Mouse (Mus musculus) neutrophil, adult 5-6 weeks (primary cell): ENCODE measurements around the gene Zdhhc6. TPM values are rescaled to one million over a fixed set of nuclear protein-coding genes. Genes with fewer than 3 reads are reported as not detected.

Experiments
- ATAC-seq: fragments of 151-379, 151-347 bp; 2 replicates; pipeline ENCODE4 v1.8.0; 2017; ENCODE audit warnings: mild to moderate bottlenecking, moderate TSS enrichment; ENCODE audit not compliant: insufficient number of reproducible peaks, poor library complexity, low FRiP score, severe bottlenecking; ENCODE audit errors: extremely low read depth
- total RNA-seq: library from RNA; stranded (forward); fragments of 200-1000 nt; gene quantifications from 2 replicates; pipeline ENCODE4 v1.2.3, GENCODE M21; 2017

Gene Zdhhc6
- total RNA-seq, 1 experiment from 2014 or later: 45.9 TPM

DNA sequence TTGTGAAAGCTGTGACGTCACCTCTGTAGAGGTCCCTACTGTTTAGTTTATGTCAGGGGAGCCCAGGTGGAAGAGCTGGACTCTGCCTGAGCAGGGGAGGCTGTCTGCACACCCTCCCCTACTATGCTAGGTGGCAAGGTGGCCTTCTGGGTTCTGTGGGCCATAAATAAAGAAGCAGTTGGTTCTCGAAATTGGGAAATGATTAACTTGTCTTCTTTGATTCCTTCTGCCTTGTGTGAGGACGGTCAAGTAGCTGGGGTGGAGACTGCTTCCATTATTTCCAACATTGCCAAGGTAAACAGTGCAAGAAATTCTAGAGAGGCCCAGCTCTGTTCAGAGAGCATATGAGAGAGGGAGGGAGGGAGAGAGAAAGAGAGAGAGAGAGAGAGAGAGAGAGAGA is 47.7 kb downstream of the Zdhhc6 start:
- no peak for ATAC-seq

DNA sequence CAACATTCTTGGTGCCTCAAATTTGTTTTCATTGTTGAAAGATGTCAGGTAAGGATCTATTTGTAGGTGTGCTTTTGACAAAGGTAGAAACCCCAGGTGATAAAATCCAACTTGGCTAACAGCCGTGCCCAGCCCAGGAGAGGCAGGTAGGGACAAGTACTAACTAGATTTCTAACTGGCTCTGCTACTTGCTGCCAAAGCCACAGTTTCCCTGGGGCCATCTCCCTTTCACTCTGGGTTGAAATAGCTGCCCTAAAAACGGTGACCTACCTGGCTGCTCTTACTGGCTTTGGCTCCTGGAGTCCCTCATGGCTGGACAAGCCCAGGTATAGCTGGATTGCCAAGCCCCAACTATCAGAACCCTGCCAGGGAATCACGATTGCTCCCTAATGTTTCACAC is 49.0 kb downstream of the Zdhhc6 start:
- no peak for ATAC-seq

DNA sequence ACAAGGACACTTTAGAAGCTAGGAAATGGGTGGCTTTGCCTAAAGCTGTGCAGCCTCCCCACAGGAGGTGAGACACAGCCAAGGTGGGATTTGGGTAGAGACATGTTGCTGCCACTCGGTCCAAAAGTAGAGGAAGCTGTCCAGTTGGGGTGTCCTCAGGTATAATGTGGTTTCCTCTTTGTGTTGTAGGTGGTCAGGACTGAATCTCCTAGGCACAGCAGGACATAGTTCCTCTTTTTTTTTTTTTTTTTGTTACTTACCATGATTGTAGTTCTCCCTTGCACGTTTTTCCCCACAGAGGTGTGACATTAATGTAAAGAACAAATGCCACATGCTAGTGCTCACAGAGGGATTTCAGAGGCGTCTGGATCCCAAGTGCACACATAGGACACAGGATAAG is 50.6 kb downstream of the Zdhhc6 start:
- ATAC-seq: peak; percentile 63; the same call in 1 of the 2 replicates

DNA sequence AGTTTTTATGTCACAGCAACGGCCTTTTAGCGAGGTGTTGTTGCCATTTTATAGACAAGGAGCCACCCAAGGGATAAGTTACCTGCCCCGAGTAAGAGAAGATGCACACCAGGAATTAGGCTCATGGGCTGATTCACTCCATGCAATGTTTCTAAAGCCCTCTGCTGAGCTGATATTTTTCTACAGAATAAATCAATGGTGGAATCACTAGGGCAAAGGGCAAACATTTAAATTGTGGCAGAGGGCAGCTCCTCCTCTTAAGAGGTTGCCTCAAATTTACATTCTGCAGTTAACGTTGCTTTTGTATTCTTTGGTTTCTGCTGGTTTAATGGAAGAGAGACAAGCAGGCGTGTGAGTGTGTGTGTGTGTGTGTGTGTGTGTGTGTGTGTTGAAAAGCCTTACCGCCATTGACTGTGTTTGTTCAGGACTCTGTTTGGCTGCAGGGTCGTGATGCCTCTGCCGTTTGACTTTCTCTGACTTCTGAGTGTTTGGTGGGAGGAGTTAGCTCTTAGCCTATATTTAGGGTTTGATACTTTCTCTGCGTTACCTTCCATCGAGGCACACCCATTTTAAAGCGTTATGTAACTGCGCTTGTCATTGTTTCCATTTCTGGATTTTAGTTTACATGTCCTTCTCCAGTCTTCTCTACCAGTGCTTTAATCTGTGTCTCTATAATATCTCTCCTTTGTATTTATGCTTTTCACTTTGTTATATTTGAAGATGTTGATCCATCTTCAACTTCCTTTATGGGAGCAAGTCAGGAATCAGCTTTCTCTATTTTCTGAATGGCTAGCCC is 55.2 kb downstream of the Zdhhc6 start:
- ATAC-seq: no peak

DNA sequence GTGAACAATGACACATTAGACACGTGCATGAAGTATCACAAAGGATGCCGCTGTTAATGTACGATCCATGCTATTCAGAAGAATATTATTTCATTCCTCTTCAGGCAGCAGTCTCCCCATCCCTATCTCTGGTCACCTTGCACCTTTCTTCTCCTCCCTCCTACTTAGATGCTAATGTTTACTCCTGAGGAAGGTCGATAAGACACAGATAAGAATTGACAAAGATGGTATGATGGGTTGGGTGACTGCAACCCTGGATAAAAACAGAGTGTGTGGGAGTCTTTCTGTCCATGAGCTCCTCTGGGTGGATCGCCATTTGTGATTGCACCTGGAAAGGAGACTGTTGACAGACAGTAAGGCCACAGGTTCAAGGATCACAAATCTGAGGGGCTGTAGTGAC is 57.3 kb downstream of the Zdhhc6 start:
- ATAC-seq: no peak

DNA sequence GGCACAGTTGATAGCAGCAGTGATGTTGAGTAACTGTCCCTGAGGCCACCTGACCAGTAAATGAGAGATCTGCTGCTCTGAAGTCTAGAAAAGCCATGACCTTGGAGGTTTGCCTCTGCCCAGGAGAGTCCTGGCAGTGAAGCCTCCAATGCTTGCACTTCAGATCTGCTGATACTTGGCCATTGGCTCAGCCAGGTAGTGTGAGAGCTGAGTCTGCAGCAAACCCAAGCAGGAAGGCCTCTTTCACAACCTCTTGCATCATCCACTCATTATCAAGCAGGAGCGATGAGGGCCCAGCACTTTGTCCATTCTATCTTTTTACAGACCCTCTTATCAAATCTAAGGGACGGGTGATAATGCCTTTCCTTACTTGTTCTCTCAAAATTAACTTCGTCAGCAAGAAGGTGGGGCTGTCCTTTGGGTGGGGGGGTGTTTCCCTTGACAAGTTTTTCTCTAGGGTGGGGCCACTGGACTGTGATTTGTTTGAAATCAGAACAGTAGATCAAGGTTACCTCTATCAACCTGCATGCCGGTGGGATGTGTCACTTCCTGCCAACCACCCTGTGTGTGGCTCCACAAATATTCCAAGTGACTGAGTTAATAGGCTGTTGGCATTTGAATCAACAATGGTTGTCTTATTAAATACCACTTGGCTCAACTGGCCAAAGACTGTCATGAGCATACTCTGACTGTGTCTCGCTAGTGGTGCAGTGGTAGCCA is 58.0 kb downstream of the Zdhhc6 start:
- no peak for ATAC-seq

DNA sequence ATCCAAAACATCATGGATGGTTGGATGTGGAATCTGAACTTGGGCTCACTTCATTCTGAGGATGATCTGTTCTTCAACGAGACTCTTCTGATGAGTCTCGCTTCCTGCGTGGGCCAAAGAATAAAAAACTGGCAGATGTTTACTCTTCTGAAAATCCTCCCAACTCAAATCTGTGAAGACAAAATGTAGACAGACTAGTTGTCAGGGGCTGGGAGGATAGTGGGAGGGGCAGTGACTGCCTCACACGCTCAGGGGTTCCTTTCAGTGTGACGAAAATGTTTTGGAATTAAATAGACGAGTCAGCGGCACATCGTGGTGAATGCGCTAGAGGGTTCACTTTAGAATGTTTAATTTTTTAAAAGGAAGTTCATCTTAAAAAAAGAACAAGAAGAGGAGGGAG is 59.7 kb downstream of the Zdhhc6 start:
- no peak for ATAC-seq

DNA sequence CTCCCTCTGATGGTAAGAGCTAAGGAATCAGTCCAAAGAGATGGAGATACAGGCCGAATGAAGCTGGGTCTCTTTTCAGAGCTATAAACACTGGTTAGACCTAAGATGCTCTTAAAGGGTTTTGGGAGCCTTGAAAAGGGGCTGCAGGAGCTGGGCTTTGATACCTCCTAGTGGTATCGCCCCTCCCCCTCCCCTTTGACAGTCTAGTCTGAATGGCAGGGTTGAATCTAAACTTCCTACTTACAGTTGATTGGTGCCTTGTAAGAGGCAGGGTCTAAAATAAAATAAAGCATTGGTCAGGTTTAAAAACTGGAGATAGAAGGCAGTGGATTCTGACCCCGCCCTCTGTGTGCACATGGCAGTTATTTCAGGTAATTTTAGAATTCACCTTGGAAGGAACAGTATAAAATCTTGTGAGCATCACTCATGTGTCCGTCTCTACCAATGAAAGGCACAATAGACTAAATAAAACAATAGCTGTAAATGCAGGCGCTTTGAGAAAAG is 61.3 kb downstream of the Zdhhc6 start:
- ATAC-seq: 0 out of 2 replicates have a peak, but pooled peaks have one; percentile 10

DNA sequence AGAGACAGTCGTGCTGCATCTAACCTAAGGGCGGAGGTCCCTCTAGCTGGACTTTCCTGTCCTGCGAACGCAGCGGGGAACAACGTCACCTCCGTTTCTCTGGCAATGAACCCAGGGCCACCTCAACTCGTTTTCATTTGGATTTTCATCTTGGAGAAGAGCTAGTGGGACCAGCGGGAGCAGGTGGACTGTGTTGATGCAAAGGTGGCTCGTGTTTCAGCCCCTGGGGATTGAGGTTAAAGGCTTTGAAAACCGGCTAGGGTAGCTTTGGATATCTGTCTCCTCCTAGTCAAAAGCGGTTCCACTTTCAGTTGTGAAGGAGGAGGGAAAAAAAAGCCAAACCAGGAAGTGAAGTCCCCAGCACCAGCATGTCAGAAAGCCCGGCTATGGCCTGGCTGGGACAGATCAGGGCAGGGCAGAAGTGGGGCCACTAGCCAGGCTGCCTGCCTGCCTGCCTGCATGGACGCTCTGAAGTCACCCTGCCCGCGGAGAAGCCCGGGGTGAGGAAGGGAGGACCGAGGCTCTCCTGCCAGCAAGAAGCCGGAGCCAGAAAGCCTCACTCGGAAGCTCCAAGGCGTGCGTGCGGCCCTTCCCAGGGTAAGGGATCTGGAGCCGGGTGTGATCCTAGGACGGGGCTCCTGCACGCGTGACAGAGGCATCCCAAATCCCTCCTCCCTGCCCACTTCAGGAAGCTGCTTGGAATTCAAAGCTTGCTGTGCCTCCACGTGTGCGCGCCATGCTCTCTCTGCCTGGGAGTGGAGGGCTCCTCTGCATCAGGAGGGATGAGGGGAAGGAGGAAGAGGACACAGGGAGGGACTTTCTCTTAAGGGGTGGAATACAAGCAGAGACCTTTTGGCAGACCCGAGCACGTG is 62.0 kb downstream of the Zdhhc6 start:
- ATAC-seq: peak; percentile 69

DNA sequence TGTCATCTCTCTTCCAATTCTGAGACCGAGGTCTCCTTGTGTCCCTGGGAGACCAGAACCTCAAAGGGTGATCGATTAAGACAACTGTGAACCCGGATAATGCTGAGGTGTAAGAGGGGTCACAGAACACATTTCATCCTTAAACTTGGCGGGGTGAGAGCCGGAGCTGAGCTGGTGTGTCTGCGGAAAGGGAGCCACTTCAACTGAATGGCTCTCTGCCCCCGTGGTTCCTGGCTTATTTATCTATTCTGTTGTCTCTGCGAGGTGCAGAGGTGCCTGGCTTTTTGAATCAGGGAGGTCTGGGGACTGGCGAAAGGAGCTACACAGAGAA is 62.6 kb downstream of the Zdhhc6 start:
- ATAC-seq: peak; percentile 10; the same call in 1 of the 2 replicates

DNA sequence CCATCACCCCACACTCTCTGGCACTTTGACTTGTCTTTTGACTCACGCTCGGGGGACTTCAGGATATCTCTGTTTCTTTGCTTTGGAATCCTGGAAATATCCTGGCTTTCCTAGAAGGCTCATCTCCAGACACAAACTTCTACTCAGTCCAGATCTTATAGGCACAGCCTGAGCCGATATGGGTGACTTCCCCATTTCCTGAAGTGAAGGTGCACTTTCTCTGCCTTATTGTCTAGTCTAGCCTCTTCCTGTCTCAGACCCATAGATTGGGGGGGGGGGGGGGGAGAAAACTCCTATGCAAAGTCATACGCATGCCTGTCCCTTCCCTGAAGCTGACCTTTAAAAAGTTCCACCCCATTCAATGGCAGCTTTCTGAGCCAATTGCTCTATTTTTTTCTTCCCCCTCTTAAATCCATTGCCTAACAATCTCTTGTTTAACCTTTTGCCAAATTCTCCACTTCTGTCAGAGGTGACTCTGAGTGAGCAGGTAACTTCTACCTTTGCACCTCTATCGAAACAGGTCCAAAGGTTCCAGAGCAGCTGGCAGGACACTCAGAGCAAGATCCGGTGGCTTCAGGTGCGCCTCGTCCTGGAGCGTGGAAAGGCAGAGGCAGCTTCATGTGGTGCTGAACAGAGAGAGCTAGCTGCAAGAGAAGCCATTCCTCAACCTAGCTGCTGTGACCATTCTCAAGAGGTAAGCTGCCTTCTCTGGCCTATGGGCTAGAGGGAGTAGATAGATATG is 64.3 kb downstream of the Zdhhc6 start, which contains the start of gene Acsl5:
Gene Acsl5, plus strand, starts transcription at position 556 of the 742 bp plus-strand sequence.
- ATAC-seq: no peak

DNA sequence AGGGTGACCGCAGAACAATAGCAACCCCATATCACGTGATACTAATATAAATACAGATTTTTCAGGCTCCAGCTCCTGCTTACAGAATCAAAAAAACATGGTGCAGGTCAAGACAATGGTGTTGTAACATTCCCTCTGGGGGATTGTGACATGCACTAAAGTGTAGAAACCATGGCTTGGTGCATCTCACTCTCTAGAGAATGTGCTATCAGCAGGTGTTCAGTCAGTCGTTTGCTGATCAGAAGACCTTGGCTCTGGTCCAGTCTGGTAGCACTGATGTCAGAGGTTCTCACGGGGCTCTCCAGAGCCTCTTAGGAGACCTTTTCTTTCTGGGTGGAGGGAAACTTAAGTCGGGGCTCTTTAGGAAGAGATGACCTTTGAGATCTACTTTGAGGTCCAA is 65.4 kb downstream of the Zdhhc6 start:
- no peak for ATAC-seq

DNA sequence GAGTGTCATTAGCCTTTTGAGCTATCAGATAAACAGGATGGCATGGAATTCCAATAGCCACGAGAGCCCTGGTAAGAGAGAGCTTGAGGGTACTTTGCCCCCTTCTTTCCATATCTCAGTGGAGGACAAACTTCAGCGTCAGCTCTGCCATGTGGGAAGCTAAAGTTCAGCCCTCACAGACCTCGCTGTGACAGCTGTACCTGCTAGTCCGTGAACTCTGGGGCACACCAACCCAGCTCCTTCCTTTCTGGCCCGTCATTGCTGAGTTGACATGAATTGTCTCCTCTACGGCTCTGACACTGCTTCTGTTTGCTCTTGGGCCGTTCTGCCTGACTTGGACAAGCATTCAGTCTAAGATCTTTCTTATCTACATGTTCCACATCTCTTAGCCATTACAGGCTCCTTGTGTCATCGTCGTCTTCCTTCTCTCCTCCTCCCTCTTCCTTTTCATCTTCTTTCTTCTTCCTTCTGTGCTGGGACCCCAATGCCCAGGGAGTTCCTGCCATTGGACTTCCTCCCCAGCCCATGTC is 67.8 kb downstream of the Zdhhc6 start:
- ATAC-seq: no peak

DNA sequence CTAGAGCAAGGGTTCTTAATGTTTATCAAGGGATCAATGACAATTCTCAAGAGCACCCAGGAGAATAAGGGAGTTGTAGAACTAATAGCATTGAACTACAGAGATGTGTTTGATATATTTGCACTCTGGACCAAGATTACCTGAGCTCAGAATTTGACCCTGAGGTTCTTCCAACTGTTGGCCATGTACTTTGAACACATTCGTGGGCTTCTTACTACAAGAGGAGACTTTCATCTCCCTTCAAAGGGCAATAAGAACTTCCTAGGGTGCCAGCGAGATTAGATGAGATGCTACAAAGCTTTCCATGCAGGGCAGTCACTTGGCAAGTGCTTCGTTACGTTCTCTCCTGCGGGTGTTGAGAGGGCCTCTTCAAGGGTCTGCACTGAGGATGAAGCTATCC is 68.3 kb downstream of the Zdhhc6 start:
- no peak for ATAC-seq

DNA sequence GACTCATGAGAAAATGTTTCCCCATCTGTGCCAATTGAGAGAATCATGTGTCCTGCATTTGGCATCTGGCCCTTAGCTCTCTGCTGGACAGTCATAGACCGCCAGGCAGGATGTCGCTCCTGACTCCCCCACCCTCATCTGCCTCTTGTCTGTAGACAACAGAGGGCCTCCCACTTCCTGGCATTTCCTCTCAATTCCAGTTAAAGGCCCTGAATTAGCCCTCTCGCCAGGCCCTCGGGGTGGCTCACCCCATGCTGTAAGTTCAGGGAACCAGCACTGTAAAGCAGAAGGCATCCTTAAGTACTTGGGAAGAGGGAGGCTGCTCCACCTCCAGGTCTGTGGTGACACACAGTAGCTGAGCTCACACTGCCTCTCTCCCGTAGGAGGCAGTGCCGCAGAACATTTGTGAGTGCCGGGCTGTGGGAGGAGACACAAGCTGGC is 71.0 kb downstream of the Zdhhc6 start:
- 0 out of 2 replicates have a peak, but pooled peaks have one; percentile 9 for ATAC-seq

DNA sequence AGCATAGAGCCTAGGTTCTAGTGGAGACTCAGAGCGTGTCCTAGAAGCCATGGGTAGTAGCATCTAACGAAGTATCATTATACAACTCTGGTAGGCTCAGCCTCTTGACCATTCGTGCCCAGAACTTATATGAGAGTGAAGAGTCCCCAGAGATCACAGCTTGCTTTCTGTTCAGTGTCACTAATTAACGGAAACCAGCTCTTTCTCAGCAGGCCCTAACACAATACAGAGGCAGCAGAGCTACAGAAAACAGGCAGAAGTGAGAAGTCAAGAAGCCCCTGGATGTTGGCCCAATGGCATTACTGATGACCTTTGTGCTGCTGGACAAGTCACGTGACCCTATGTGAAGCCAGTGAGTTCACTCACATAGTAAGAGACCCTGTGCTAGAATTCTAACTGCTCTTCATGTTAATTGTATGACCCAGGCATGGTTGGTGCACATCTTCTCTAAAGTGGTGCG is 74.6 kb downstream of the Zdhhc6 start, which contains the start of gene Gucy2g:
Gene Gucy2g, minus strand, starts transcription at position 51 of the 460 bp plus-strand sequence.
- no peak for ATAC-seq

DNA sequence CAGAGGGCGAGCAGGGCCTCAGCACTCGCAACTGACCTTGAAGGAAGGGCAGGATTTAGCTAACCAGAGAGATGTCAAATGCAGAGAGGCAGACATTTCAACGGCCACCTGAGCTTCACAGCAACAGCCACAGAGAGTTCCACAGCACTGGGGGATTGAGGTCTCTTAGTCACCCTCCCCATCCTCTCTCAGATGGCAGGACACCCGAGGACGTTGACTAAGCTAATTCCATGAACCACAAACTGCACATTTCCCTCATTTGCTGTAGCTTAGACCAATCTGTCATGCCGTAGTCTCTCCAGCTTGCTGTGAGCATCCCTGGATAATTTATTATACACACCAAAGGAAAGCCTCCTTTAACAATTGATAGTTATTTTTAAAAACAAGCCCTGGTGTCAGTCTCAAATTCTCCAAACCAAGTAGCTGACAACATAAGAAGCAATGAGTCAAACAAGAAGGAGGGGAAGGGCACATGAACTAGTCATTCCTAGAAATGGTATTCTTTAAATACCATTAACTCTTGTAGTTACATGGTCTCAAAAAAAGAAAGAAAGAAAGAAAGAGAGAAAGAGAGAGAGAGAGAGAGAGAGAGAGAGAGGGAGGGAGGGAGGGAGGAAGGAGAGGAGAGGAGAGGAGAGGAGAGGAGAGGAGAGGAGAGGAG is 75.9 kb downstream of the Zdhhc6 start:
- no peak for ATAC-seq

DNA sequence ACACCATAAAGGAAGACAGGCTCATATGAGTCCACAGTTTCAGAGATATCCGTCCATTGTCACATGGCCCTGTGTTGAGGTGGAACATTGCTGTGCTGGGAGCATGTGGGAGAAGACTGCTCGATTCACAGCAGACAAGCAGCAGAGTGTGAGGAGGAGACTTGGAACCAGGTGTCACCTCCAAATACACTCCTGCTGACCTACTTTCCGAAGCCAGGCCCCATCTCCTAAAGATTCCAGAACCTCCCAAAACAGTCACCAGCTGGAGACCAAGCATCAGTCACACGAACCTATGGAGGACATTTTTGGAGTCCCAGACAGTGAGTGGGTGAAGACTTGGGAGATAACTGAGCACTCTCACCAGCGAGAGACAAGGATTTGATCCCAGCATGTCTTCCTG is 79.3 kb downstream of the Zdhhc6 start:
- no peak for ATAC-seq
